Mouse (Mus musculus): Measurements from ENCODE around the gene Dzip3. TPM values are rescaled to one million over a fixed set of nuclear protein-coding genes. Genes with fewer than 3 reads are reported as not detected.

Gene Dzip3
- polyA plus RNA-seq, 1 experiment from 2014 or later, result 48.3 TPM

- no peak for ATAC-seq (ENCODE audit: low FRiP score, low read depth)
- H3K27me3 ChIP-seq (replicated peaks), result no peaks in the 10 kb centered on the region
- H3K36me3 ChIP-seq, result peaks cover 17% of the 10 kb centered on the region
- no peak overlapping the region for H3K9ac ChIP-seq
- H3K4me3 ChIP-seq, result no peak overlapping the region
- no peaks in the 10 kb centered on the region for H3K9me3 ChIP-seq
- no peaks in the 10 kb centered on the region for H3K4me1 ChIP-seq
- no peak overlapping the region for H3K27ac ChIP-seq
- H3K4me2 ChIP-seq (replicated peaks), result no peak overlapping the region
Observed at GRCm38 (mm10) chr16:48979965-48980364, 14.0 kb downstream of the Dzip3 start.

GRCm38 (mm10) chr16:48973548-48973947, 20.4 kb downstream of the Dzip3 start:
- no peaks in the 10 kb centered on the region for H3K27me3 ChIP-seq (replicated peaks)
- no peak for ATAC-seq (ENCODE audit: low FRiP score, low read depth)
- no peak overlapping the region for H3K4me3 ChIP-seq
- peaks cover 24% of the 10 kb centered on the region for H3K36me3 ChIP-seq
- no peak overlapping the region for H3K4me2 ChIP-seq (replicated peaks)
- H3K9ac ChIP-seq, result no peak overlapping the region
- WGBS, result 100% methylated on average over 1 of the region's 1 CpGs
- H3K4me1 ChIP-seq, result no peaks in the 10 kb centered on the region
- H3K27ac ChIP-seq, result no peak overlapping the region
- no peaks in the 10 kb centered on the region for H3K9me3 ChIP-seq

DNA sequence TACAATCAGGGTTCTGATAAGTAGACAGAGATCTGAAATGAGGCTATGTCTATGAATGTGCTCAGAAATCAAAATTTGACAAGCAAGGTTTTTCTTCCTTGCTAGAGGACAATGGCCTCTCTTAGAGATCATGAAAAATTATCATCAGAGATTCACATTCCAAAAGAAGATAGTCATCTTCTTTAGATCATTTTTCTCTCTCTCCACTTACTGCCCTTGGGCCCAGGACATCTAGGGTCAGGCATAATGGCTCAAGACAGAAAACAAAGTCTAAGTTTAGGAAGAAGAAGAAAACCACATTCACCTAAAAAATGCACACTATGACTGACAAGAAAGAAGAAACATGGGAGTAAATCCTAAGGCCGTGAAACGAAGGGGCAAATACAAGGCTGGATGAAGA, 21.0 kb downstream of the Dzip3 start:
- no peak overlapping the region for H3K4me2 ChIP-seq (replicated peaks)
- H3K36me3 ChIP-seq, result peaks cover 19% of the 10 kb centered on the region
- H3K9me3 ChIP-seq, result no peaks in the 10 kb centered on the region
- no peak overlapping the region for H3K4me3 ChIP-seq
- no peak overlapping the region for H3K9ac ChIP-seq
- WGBS, result 96% methylated on average over 2 of the region's 2 CpGs
- H3K27me3 ChIP-seq (replicated peaks), result no peaks in the 10 kb centered on the region
- no peak overlapping the region for H3K27ac ChIP-seq
- H3K4me1 ChIP-seq, result no peaks in the 10 kb centered on the region
- ATAC-seq (ENCODE audit: low FRiP score, low read depth), result no peak

- Histone ChIP-seq H3K4me1 (no peaks in the 10 kb centered on the region), H3K27ac (no peak overlapping the region), H3K4me3 (no peak overlapping the region), H3K4me2 (replicated peaks) (no peak overlapping the region), H3K36me3 (peaks cover 28% of the 10 kb centered on the region), H3K9me3 (no peaks in the 10 kb centered on the region), H3K27me3 (replicated peaks) (no peaks in the 10 kb centered on the region), H3K9ac (no peak overlapping the region)
- ATAC-seq (ENCODE audit: low FRiP score, low read depth), result no peak
- WGBS, result 68% methylated on average over 1 of the region's 1 CpGs
Observed at GRCm38 (mm10) chr16:48941805-48942204, 52.2 kb downstream of the Dzip3 start.

GRCm38 (mm10) chr16:48923724-48924123, 70.2 kb downstream of the Dzip3 start:
- Histone ChIP-seq H3K27me3 (replicated peaks) (no peaks in the 10 kb centered on the region), H3K9ac (no peak overlapping the region), H3K36me3 (peaks cover 36% of the 10 kb centered on the region), H3K4me2 (replicated peaks) (no peak overlapping the region), H3K27ac (no peak overlapping the region), H3K4me1 (no peaks in the 10 kb centered on the region), H3K9me3 (no peaks in the 10 kb centered on the region), H3K4me3 (no peak overlapping the region)
- ATAC-seq (ENCODE audit: low FRiP score, low read depth), result no peak
- WGBS, result 96% methylated on average over 1 of the region's 1 CpGs

DNA sequence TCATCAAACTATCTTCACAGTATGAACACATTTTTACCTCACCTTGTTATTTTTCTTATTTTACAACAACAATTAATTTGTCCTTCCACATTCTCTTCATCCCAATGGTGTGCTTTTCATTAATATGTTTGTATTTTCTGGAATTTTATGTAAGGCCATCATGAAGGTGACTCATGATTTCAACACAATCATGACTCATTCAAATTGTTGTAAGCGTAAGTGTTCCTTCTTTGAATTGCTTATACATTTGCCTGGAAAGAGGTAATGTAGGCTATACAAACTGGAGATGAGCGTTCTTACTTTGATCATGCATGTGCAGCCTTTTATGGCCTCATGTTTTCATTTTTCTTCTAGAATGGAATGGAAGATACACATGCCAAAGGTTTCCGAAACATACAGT, 80.8 kb downstream of the Dzip3 start:
- WGBS, result 95% methylated on average over 3 of the region's 3 CpGs
- Histone ChIP-seq H3K27me3 (replicated peaks) (no peaks in the 10 kb centered on the region), H3K4me1 (no peaks in the 10 kb centered on the region), H3K4me3 (no peak overlapping the region), H3K36me3 (no peaks in the 10 kb centered on the region), H3K4me2 (replicated peaks) (no peak overlapping the region), H3K27ac (no peak overlapping the region), H3K9me3 (no peaks in the 10 kb centered on the region), H3K9ac (no peak overlapping the region)
- no peak for ATAC-seq (ENCODE audit: low FRiP score, low read depth)

GRCm38 (mm10) chr16:48911184-48911583, 82.8 kb downstream of the Dzip3 start:
- Histone ChIP-seq H3K4me3 (no peak overlapping the region), H3K4me2 (replicated peaks) (no peak overlapping the region), H3K9ac (no peak overlapping the region), H3K9me3 (no peaks in the 10 kb centered on the region), H3K27me3 (replicated peaks) (no peaks in the 10 kb centered on the region), H3K4me1 (no peaks in the 10 kb centered on the region), H3K36me3 (no peaks in the 10 kb centered on the region), H3K27ac (no peak overlapping the region)
- WGBS, result 89% methylated on average over 1 of the region's 1 CpGs
- no peak for ATAC-seq (ENCODE audit: low FRiP score, low read depth)

GRCm38 (mm10) chr16:48899868-48900267, 94.1 kb downstream of the Dzip3 start:
- Histone ChIP-seq H3K9me3 (no peaks in the 10 kb centered on the region), H3K4me3 (no peak overlapping the region), H3K27me3 (replicated peaks) (no peaks in the 10 kb centered on the region), H3K36me3 (no peaks in the 10 kb centered on the region), H3K27ac (no peak overlapping the region), H3K4me1 (no peaks in the 10 kb centered on the region), H3K9ac (no peak overlapping the region), H3K4me2 (replicated peaks) (no peak overlapping the region)
- WGBS, result 42% methylated on average over 1 of the region's 1 CpGs
- peak; percentile 82 for ATAC-seq (ENCODE audit: low FRiP score, low read depth)

- no peaks in the 10 kb centered on the region for H3K4me1 ChIP-seq
- no peaks in the 10 kb centered on the region for H3K36me3 ChIP-seq
- no peak overlapping the region for H3K9ac ChIP-seq
- no peaks in the 10 kb centered on the region for H3K27me3 ChIP-seq (replicated peaks)
- 53% methylated on average over 2 of the region's 2 CpGs for WGBS
- H3K4me3 ChIP-seq, result no peak overlapping the region
- H3K27ac ChIP-seq, result no peak overlapping the region
- no peak for ATAC-seq (ENCODE audit: low FRiP score, low read depth)
- H3K9me3 ChIP-seq, result no peaks in the 10 kb centered on the region
- H3K4me2 ChIP-seq (replicated peaks), result no peak overlapping the region
Observed at GRCm38 (mm10) chr16:48890733-48891132, 103.2 kb downstream of the Dzip3 start.

Other genes with a start within 250 kb of the Dzip3 start
- gene Trat1, start 222.1 kb downstream of the Dzip3 start, polyA plus RNA-seq (2016; fragmentation: Nextera tagmentation; extraction: Ambion mirVana), result not detected in 2 replicates
- gene Retnlb, start 177.3 kb downstream of the Dzip3 start, polyA plus RNA-seq (2016; fragmentation: Nextera tagmentation; extraction: Ambion mirVana), result not detected in 2 replicates
- not detected in 2 replicates for gene Retnla, start 151.6 kb downstream of the Dzip3 start, polyA plus RNA-seq (2016; fragmentation: Nextera tagmentation; extraction: Ambion mirVana)
- 0.47 TPM in 1 of 2 replicates, not detected in the other for gene Retnlg, start 121.5 kb downstream of the Dzip3 start, polyA plus RNA-seq (2016; fragmentation: Nextera tagmentation; extraction: Ambion mirVana)
- gene Cip2a, start within 50 bp of the Dzip3 start, polyA plus RNA-seq (2016; fragmentation: Nextera tagmentation; extraction: Ambion mirVana), result 20.9 and 24.6 TPM in 2 replicates
- 0.05 and 0.06 TPM in 2 replicates for gene Myh15, start 63.3 kb upstream of the Dzip3 start, polyA plus RNA-seq (2016; fragmentation: Nextera tagmentation; extraction: Ambion mirVana)